Mouse (Mus musculus): Measurements from ENCODE around the gene Lrrc29.

Lrrc29 gene

DNA sequence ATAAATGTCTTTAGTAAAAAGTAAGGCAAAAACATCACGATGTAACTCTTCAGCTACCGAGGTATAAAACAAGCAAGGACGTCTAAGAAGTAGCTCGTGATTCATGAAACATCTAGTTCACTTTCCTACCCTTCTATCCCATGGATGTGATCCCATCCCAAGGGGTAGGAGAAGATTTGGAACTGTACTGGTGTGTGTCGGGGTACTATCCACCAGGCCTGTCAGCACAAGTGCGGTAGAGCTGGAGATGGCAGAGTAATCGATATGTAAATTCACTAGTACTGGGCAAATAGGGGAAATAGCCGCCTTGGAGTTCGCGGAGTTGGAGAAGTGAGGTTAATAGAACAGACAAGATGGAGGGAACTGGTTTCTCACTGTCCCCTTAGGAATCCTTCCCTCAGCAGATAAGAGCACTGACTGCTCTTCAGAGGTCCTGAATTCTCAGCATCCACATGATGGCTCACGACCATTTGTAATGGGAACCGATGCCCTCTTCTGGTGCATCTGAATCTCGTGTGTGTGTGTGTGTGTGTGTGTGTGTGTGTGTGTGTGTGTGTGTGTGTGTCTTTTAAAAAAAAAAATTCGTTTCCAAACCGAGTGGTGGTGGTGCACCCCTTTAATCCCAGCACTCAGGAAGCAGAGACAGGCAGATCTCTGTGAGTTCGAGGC lies 62.7 kb downstream of the Lrrc29 start:
- DNase-seq, result no peak
